Mouse (Mus musculus) cerebellum, adult 8-10 months (tissue): ENCODE results near the gene Leng9.
A peak's percentile ranks its signal among the peaks of the same experiment; 100 is the strongest.
"Not testable (repeated sequence)": the region's sequence is repeated elsewhere in the genome, so short reads cannot be mapped to it uniquely, and the experiment has no call there.

Experiments
- DNase-seq: peaks from one replicate; pipeline ENCODE4 v3.0.0; 2022

The Leng9 gene

DNA sequence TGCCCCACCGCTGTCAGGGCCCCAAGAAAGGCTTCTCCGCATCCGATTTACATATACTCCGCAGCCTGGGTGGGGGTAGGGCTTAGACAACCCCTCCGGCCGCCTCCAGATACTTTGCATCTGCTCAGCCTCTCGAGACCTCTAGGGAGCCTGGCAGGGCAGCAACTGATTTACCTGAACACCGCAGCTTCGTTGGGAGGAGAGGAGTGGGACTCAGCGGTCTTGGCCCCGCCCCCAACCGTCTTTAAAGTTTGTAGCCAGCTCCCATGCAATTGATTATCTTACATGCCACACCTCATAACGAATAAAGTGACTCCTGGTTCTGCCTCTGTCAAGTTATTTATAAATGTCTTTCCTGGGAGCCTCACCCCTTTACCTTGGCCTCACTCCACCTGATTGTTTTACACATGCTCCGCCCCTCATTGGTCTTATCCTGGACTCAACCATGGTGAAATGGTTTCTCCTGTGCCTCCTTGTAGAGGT is at the start of gene Leng9:
TSS of gene Leng9 (minus strand) at position 316 of the 483 bp plus-strand sequence.
- peak; percentile 63 for DNase-seq

DNA sequence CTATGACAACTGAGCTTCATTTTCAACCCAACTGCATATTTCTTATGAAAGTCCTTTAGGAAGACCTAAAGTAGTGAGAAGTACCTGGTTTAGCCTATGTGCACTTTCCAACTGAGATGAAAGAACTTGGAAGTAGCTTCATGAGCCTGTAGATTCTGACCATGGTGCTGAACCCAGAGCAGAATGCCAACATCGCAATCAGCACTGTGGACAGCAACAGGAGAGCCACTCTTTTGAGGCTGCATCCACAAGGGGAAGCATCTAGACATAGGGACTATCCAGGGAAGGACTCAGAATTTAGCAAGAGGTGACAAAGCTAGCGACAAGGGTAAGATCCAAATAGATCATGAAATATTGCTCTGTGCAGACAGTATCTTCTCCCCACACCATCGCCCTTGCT is 28.3 kb upstream of the Leng9 start:
- no peak for DNase-seq

DNA sequence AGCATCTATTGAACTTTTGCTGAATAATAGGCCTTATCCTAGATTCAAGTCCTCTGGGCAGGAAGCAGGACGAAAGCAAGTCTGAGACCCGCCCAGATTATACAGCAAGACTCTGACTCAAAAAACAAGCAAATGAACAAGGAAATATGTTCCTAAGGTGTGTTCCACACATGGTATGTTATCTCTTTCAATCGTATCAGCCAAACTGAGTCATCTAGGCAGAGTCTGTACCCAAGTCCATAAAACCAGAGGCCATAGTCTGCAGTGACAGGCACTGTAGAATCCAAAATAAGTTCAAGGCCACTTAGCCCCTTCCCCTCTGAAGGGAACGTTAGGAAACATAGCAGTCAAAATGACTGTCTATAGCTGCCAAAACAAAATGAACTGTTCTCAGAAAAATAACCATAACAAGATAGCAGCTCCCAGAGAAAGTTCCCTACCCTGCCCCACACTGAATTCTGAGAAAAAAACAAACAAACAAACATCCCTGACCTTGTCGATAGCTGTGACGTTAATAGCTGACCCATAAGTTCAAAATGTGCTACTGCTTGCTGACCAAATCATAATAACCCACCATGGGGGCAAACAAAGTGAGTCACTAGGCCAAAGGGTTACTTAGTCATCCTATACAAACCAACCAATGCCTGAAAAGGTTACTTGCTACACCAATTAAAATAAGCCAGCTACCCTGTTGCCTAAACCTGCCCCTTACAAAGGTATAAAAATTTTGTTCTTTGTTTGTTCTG is 20.2 kb upstream of the Leng9 start:
- DNase-seq: no peak

DNA sequence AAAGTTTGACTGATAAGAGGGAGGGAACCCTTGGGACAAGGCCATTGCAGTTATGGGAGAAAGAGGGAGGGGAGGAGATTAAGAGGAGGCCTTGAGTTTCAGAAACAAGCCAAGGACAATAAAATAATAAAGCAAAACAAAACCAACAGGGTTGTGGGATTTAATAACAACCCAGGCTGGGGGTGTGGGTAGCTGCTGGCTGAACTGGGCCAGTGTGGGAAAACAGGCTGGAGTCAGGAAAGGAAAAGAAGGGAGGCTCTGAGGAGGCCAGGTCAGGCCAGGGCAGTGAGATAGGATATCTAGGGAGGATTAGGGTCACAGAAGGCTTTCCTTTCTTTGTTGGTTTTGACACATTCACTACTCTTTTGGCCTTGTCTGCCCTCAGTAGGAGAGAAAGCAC is 16.9 kb upstream of the Leng9 start:
- DNase-seq: no peak

DNA sequence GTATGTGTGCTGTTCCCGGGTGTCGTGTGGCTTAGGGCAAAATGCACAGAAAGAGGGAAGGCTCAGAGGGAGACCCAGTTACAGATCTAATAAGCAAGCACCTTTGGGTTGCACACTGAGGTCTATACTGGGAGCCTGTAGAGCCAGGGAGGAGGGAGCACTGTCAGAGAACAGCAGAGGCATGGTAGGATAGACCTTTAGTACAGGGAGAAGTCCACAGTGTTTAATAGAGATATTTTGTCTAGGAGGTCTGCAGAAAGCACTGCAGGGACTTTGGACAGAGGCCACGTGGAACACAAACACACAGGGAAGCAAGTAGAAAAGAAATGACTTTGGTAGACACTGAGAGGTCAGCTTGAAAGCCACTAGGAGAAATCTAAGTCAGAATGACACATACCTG is 15.1 kb upstream of the Leng9 start:
- no peak for DNase-seq

DNA sequence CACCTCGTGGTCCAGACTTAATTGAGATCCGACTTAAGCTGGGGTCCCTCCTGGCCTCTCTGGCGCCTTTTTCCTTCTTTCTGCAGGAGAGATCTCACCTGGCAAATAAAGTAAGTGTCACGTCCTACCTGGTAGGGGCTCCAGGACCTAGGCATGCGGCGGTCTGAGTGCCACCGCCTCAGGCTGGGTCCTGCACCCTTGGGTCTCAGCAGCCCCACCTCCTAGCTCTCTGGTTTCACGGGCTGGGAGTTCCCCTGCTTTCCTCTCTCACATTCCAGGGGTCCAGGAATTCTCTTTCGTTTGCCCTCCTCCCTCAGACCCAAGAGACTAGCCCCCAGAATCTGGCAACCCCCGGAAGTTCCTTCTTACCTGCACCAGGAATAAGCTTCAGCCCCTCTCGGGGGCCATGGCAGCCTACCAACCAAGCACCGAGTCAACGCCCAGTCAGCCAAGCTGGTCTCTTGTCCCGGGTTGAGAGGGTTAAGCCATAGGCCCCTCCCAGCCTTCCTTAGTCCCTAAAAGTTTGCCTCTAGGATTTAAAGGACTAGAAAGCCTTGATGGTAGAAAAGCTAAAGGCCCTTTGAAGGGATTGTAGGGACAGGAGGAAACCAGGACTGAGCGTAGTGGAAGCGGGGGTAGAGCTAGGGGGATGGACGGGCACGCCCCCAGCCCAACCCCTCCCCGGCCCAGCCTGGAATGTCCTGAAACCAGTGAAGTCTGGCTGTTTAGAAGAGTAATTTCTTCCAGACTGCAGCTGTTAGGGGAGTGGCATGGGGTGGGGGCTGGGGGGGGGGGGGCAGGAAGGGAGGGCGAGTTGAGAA is 14.1 kb upstream of the Leng9 start, which contains the start of gene Cdc42ep5:
TSS of gene Cdc42ep5 (minus strand) at position 771 of the 821 bp plus-strand sequence.
- no peak for DNase-seq

DNA sequence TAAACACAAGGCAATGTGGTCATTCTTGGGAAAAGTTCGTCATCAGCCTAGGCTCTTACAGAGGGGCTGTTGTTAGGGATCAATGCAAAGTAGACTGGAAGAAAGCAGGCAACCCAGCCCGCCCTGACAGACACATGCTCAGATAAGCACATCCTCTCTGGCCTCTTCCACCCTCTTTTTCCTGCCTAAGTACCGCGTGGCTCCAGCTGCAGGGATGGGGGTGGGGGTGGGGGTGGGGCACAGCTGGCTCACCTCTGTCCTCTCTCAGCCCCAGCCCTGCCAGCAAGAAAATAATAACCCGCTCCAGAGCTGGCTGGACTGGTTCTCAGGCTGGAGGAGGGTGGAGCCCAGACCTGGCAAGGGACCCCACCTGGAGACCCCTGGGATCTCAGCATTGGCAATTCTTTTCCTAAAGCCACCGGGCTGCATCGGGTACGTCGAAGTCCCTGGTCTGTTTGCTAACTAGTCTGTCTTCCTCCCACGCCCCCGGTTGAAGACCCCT is 13.4 kb upstream of the Leng9 start:
- no peak for DNase-seq

DNA sequence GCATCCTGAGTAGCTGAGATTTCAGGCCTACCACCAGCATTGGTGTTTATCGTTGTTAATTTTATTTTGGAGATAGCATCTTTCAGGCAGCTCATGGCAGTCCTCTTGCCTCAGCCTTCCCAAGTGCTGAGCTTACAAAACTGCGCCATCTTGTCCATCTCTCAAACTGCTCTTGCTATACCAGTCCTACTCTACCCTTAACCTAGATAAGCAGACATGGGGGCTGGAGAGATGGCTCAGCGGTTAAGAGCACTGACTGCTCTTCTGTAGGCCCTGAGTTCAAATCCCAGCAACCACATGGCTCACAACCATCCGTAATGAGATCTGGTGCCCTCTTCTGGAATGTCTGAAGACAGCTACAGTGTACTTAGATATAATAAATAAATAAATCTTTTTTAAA is 11.4 kb upstream of the Leng9 start:
- not testable (repeated sequence) for DNase-seq

DNA sequence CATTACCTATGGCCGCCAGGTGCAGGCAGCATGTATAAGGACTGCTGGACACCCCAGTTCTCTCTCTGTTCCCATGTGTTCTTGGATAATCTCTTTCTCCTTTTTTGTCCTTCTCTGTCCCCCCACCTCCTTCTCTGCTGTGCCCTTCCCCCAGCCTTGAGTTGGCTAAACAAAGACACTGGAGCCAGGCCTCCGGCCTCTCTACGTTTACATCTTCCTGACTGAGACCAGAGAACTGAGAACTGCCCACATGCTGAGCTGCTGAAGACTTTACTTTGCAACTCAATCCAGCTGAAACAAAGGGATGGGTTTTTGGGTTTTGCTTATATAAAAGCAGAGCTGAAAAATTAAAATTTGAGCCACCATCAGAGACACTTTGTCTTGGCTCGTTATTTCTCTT is 4.8 kb upstream of the Leng9 start:
- no peak for DNase-seq

DNA sequence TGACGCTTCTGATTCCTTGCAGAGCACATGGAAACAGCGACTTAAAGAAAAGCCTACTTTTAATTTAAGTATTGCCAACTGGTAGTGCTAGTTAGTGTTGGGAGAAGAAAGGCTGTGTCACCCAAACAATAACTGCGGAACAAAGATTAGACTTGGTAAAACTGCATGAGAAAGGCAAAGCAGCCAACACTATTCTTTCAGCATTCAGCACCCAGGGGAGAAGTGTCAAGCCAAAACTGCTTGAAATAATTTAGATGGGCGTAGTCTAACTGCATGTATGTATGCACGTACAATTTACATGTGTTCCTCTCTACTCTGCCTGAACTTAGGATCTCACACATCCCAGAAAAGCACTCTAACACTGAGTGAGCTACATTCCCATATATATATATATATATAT is 4.2 kb upstream of the Leng9 start:
- DNase-seq: no peak

DNA sequence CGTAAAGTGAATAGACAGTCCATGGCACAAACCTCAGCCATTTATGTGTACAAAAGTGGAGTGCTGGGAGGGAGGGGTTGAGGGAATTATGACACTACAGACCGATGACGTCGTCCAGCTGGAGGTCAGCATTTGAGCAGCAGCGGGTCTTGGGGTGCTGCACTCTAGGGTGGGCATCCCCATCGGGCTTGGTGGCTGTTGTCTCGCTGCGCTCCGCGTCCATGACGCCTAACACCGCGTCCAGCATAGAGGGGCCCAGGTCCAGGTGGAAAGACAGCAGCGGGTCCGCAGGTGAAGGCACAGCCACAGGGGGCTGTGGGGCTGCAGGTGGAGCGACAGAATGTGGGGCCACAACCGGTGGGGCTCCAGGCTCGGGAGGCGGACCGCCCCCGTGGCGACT is 1.1 kb upstream of the Leng9 start:
- DNase-seq: peak; percentile 56

DNA sequence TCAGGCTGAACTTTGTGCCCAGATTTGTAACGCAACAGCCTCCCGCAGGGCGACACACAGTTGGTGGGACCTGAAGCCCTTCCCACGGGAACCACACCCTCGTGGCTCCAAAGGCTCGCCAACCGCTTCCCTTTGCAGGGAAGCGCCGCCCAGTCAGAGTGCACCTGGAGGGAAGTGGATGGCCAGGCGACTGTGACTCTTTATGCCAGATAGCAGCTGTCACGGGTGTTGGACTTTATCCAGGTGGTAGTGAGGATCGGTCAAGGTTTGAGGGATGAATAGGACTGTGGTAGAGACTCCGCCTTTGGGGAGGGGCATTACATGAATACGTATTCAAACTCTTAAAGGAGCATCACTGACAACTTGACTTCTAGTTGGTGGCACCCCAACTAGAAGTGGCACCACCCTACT is 642 bp upstream of the Leng9 start:
- peak; percentile 73 for DNase-seq

DNA sequence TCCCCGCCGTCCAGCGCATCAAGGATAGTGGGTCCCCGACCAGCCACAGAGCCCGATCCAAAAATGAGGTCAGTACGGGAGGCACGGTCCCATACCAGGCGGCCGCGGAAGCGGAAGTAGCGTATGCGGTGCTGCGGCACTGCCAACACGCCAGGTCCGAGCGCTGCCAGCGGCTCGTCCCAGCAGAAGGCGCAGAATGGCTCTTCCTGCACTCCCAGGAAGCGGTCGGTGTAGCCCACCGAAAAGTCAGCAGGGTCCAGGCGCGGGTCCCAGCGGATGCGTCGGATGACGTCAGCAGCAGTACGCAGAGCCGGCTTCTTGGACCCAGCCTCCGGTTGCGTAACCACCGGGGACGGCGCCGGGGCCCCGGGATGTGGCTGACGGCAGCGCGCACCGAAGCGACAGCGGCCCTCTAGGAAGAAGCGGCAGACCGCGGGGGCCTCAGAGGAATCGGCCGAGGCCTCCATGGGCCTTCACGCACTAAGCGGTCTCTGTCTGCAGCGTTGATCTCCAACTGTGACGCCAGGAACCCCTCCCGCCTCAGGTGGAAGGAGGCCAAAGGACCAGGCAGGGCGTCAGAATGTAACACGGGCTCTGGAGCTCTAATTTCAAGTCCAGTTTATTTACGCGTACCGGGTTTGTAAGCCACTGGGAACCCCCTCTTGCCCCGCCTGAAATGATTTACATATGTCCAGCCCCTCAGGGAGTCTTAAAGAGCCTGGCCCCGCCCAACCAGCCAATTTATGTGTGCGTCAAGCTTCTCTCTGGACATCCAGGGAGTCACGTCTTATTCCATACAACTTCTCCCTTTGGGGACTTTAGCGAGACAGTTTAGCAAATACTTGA is 742 bp downstream of the Leng9 start:
- DNase-seq: peak; percentile 90

DNA sequence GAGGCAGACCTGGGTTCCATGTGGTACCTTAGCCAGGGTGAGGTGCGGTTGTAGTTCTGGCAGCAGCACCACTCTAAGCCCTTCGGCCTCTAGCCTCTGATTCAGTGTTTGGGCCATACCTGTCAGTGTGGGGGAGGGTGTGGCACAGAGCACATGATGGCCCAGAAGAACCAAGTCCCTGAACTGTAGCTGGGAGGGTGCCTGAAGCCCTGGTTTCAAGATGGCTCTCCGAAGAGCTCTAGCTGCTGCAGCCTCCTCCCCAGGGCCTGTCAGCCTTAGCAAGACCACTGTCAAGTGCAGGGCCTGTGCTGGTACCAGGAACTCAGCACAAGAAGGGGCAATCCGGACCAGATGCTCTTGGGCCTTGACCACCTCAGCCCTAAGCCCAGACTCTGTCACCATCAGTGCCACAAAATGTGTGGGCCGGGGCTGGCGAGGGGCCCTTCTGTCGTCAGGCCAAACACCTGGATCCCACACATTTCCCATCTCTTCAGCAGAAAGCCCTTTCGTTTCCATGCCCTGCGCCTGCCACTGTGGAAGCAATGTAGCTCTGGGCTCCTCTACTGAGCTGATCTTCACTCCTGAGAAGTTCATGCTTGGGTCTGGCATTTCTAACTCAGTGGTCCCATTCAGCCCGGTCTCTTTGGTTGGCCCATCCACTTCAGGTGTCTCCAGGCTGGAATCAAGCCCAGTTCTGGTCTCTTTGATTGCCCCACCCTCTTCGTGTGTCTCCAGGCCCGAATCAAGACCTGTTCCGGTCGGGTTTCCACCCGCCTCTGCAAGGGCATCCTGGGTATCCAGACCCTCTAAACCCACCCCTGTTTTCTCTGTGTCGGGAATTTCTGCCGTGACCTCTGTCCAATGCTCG is 1.6 kb downstream of the Leng9 start:
- DNase-seq: peak; percentile 53

DNA sequence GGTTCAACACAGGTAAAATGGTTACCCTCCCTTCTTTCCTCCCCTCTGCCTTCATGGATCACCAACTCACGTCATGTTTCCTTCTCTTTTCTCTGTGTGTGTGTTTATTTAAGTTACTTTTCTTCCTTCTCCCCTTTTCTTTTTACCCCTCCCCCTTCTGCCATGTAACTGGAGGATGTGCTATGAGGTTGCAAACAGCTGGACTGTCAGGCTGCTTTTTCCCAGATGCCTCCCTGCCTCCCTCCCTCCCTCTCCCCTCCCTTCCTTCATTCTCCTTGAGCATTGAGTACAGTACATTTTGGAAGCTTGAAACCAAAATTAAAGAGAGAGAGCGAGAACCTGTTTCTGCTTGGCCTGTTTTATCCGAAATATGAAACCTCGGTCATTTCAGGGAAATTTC is 2.3 kb downstream of the Leng9 start:
- DNase-seq: no peak

DNA sequence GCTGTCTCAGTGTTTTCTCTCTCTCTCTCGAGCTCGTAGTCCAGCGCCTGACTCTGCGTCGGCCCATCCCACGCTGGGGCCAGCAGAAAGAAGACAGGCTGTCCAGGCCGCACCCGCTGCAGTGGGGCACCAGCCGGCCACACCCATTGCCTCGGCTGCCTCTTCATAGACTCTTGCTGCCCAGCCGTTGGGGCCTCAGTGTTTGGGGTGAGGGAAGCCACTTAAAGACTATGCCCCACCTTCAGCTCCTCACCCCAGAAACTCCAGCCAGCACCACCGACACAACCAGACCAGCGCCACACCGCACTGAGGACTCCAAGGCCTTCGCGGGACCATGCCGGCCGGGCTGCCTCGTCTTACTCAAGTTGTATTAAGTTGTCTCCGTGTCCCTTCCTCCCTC is 2.8 kb downstream of the Leng9 start:
- peak; percentile 32 for DNase-seq

DNA sequence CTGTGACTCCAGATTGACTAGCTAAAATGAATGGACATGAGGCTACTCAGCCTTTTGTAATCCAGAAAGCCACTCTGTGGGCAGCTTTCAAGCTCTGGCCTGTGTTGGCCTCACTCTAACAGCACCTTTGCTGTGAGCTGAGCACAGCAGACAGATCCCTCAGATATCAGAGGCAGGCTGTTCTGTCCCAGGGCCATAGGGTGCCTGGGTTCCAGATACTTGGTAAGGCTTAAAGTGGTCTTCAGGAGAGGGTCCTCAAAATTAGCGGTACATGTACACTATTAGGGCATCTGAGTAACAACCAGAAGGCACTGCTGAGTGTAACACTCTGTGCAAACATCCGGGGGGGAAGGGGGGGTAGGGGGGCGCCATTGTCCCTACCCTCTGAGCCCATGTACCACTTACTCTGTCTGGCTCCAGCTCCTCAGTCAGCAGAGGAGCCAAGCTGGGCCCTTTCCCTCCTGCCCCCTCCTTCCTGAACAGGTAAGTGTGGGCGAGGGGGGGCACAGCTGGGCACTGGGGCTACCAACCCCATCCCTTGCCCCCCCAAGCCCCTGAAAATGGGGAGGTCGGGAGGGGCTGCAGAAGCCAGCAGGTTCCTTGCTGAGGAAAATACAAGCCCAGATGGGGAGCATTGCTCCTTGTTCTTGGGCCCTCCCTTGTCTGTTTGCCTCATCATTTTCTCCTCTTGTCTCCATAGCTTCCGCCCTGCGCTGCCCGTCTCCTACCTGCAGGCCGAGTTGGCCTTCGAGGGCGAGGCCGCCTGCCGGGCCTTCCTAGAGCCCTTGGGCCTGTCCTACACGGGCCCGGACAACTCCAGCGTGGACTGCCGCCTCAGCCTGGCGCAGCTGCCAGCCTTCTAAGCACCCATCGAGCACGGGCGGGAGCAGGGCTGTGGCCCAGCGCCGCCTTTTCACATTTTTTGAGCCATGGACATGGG is 3.7 kb downstream of the Leng9 start:
- peak; percentile 38 for DNase-seq

DNA sequence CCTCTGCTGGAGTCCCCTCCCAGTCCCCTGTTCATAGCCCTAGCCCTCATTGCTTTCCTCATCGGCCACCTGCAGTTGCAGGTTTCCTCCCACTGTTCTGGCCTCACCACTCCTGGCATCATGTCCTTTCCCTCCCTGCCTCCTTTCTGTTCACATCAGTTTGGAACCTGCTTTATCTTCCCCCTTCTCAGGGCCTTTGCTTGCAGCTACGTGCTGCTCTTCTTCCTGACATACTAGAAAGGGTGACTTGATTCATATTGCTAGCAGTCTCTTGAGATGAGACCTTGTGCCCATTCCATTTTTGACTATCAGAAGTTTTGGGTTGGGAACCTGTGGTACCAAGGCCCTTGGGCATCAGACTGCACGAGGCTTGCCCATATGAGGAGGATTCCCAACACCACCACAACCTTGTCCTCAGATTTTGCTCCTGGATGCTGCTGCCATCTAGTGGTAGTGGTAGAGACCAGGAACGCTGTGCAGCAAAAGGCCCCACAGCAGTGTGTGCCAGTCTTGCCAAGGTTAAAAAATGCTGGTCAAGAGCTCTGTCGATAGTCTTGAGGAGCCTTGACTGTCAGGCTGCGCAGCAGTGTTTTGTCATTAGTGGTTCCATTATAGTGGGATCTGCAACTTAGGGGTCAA is 4.5 kb downstream of the Leng9 start:
- DNase-seq: peak; percentile 60

DNA sequence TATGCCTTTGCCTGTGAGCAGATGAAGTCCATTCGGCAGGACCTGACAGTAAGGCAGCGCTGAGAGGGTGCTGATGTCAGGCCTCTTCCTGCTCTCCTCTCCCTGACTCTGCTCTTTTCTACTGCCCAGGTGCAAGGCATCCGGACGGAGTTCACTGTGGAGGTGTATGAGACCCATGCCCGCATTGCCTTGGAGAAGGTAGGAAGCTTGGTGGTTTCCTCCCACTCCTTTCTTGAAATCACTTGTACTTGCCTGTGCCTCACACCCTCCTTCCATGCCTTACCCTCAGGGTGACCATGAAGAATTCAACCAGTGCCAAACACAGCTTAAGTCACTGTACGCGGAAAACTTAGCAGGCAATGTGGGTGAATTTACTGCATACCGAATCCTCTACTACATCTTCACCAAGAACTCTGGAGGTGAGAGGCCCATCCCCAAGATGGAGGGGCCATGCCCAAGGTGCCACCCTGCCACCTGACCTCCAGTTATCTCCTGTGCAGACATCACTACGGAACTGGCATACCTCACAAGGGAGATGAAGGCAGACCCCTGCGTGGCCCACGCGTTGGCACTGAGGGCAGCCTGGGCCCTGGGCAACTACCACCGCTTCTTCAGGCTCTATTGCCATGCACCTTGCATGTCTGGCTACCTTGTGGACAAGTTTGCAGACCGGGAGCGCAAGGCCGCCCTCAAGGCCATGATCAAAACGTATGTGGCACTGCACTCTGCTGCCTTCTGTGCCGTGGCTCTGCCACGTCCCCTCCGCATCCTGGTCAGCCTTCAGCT is 5.2 kb downstream of the Leng9 start:
- peak; percentile 20 for DNase-seq
